Mouse (Mus musculus) hematopoietic stem cell, adult 5-6 weeks (primary cell): Measurements from ENCODE around the gene Tbcel. TPM values are rescaled to one million over a fixed set of nuclear protein-coding genes. Genes with fewer than 3 reads are reported as not detected.

Experiments
- ATAC-seq, 2 experiments: fragments of 125-278 bp in 1 of 2; replicated peaks in 1 of 2; 2 replicates each; pipeline ENCODE4 v1.8.0; 2016 to 2017; ENCODE audit warnings: inconsistent platforms in 2 of 2, mild to moderate bottlenecking in 2 of 2, moderate number of reproducible peaks in 2 of 2, low read depth in 1 of 2, moderate TSS enrichment in 1 of 2; ENCODE audit not compliant: low FRiP score in 2 of 2, poor library complexity in 2 of 2, severe bottlenecking in 2 of 2, insufficient read depth in 1 of 2, low TSS enrichment in 1 of 2
- total RNA-seq: library from RNA; stranded (forward); fragments of 172-1452, 232-1000 nt; gene quantifications from 2 replicates; pipeline ENCODE4 v1.2.3, GENCODE M21; 2017

The Tbcel gene
- total RNA-seq, 1 experiment from 2014 or later: 33.9 TPM

- ATAC-seq: no peak
Observed at GRCm38 (mm10) chr9:42417352-42417952, 90.2 kb downstream of the Tbcel start.

GRCm38 (mm10) chr9:42415184-42415583, 92.4 kb downstream of the Tbcel start:
- no peak for ATAC-seq

- ATAC-seq: no peak
Observed at GRCm38 (mm10) chr9:42413345-42413744, 94.3 kb downstream of the Tbcel start.

GRCm38 (mm10) chr9:42411296-42411695, 96.3 kb downstream of the Tbcel start:
- no peak for ATAC-seq

- no peak for ATAC-seq
Observed at GRCm38 (mm10) chr9:42405736-42406135, 101.9 kb downstream of the Tbcel start.

GRCm38 (mm10) chr9:42401486-42401885, 106.1 kb downstream of the Tbcel start:
- ATAC-seq: no peak

GRCm38 (mm10) chr9:42399829-42400228, 107.8 kb downstream of the Tbcel start, which contains the start of gene Tecta:
Gene Tecta, minus strand, starts transcription at chr9:42399929.
- no peak for ATAC-seq

- no peak for ATAC-seq
Observed at GRCm38 (mm10) chr9:42396141-42396540, 111.5 kb downstream of the Tbcel start.

GRCm38 (mm10) chr9:42394903-42395302, 112.7 kb downstream of the Tbcel start:
- no peak for ATAC-seq

GRCm38 (mm10) chr9:42394321-42394720, 113.3 kb downstream of the Tbcel start:
- ATAC-seq: no peak

- no peak for ATAC-seq
Observed at GRCm38 (mm10) chr9:42392927-42393326, 114.7 kb downstream of the Tbcel start.

GRCm38 (mm10) chr9:42388490-42388889, 119.1 kb downstream of the Tbcel start:
- no peak for ATAC-seq

- no peak for ATAC-seq
Observed at GRCm38 (mm10) chr9:42387038-42387437, 120.6 kb downstream of the Tbcel start.

- no peak for ATAC-seq
Observed at GRCm38 (mm10) chr9:42385656-42386055, 122.0 kb downstream of the Tbcel start.

GRCm38 (mm10) chr9:42382628-42383347, 124.8 kb downstream of the Tbcel start:
- ATAC-seq: no peak

GRCm38 (mm10) chr9:42382063-42382462, 125.5 kb downstream of the Tbcel start:
- no peak for ATAC-seq

- no peak for ATAC-seq
Observed at GRCm38 (mm10) chr9:42378071-42378470, 129.5 kb downstream of the Tbcel start.

- ATAC-seq: no peak
Observed at GRCm38 (mm10) chr9:42377656-42378055, 130.0 kb downstream of the Tbcel start.
